Mouse (Mus musculus) hindlimb bud, embryonic 11.5 days (tissue): ENCODE data around the gene Rasgef1b.

Experiments
- DNase-seq: peaks from one replicate; pipeline ENCODE4 v3.0.0-alpha.2; 2012; ENCODE audit warnings: low read depth, low spot score; ENCODE audit errors: extremely low spot score

Gene Rasgef1b

GRCm38 (mm10) chr5:99470613-99471012, 258.3 kb downstream of the Rasgef1b start:
- DNase-seq: no peak

DNA sequence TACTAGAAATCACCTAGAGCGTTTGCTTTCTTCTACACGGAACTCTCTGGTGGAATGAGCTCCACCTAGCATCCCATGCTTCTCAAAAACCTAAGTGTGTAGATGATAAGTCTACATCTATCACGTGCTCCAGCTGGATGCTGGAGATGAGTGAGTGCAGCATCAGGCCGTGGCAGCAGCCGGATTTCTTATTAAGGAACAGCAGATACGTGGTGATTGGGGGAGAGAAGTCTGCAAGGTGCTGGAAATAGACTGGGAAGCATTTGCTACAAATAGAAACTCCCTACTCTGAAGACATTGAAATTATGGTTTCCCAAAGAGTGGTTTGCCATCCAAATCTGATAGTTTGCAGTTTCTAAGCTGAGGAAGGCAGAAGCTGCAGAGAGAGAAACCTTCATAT, 269.9 kb downstream of the Rasgef1b start:
- no peak for DNase-seq

- DNase-seq: no peak
These were observed 271.6 kb downstream of the Rasgef1b start for GRCm38 (mm10) chr5:99457291-99457690.

GRCm38 (mm10) chr5:99451939-99452338, 276.9 kb downstream of the Rasgef1b start:
- no peak for DNase-seq

GRCm38 (mm10) chr5:99451416-99451815, 277.4 kb downstream of the Rasgef1b start:
- no peak for DNase-seq

- DNase-seq: no peak
These were observed 277.9 kb downstream of the Rasgef1b start for GRCm38 (mm10) chr5:99450994-99451393.

DNA sequence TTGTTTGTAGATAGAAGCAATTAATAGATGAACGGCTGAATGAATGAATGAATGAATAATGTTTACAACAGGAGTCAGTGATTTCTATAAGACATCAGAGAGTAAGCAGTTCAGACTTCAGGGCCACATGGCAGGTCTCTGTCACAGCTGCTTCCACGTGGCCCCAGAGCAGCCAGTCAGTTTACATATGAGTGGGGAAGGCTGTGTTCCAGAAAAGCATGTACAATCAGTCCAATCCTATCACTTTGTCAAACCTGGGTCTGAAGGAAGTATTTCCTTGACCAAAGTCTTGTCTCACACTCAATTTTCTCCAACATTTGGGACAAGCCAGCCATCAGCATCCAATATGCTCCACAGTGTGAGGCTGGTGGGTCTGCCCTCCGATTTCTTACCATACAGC, 278.4 kb downstream of the Rasgef1b start:
- no peak for DNase-seq

GRCm38 (mm10) chr5:99447481-99447880, 281.4 kb downstream of the Rasgef1b start:
- DNase-seq: no peak

GRCm38 (mm10) chr5:99445242-99445641, 283.6 kb downstream of the Rasgef1b start:
- DNase-seq: no peak

GRCm38 (mm10) chr5:99444777-99445176, 284.1 kb downstream of the Rasgef1b start:
- DNase-seq: no peak

DNA sequence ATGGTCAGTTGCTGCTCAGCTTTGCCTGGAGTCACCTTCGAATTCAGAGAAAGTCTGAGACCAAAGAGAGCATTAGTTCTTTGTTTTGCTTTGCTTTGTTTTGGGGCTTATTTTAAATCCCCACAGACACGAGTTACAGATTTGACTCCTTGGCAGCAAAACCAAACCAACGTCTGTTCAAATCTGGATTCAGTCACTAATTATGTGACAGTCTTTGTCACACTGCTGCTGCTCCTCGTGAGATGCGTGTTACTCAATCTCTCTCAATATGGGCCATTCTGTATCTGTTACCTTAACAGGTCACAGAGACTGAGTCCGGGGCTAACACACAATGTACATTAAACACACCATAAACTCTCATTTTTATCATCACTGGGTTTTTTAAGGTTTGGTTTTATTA, 288.8 kb downstream of the Rasgef1b start:
- no peak for DNase-seq

- DNase-seq: no peak
These were observed 290.3 kb downstream of the Rasgef1b start for GRCm38 (mm10) chr5:99438526-99438925.

DNA sequence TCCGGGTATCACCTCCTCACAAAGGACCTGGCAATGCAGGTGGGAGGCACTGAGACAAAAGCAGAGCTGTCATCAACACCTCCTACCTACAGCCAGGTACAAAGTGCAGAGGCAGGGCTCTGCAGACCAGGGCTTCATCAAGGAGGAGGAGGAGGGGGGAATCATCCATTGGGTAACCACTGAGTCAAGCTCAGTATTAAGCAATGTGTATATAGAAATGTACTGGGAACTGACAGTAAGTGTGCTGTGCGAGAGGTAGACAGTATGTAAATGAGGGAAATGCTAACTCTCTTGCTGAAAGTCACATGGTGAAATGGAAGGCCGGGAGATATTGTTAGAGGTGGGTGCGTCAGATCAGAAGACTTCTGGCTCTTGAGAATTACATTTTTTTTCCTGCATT, 294.6 kb downstream of the Rasgef1b start:
- DNase-seq: no peak

- no peak for DNase-seq
These were observed 296.4 kb downstream of the Rasgef1b start for GRCm38 (mm10) chr5:99432471-99432870.

GRCm38 (mm10) chr5:99429273-99429672, 299.6 kb downstream of the Rasgef1b start:
- no peak for DNase-seq

GRCm38 (mm10) chr5:99428648-99429047, 300.2 kb downstream of the Rasgef1b start:
- no peak for DNase-seq

GRCm38 (mm10) chr5:99423271-99423670, 305.6 kb downstream of the Rasgef1b start:
- no peak for DNase-seq

DNA sequence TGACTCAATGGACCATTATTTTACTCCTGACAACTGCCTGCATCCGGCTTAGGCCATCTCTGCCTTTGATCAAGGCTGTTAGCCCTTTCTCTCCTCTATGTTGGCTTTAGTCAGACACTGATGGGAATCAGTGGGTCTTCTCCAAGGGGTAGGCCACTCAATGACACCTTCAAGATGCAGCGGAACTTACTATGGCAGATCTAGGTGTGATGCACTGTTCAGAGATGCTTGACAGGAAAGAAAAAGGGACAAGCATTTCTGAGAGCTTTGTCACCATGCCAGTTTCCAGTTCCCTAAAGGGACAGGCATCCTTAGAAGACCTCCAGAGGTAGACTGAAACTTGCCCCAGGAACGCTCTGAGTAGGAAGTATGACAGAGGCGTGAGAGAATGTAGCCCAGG, 306.0 kb downstream of the Rasgef1b start:
- no peak for DNase-seq

DNA sequence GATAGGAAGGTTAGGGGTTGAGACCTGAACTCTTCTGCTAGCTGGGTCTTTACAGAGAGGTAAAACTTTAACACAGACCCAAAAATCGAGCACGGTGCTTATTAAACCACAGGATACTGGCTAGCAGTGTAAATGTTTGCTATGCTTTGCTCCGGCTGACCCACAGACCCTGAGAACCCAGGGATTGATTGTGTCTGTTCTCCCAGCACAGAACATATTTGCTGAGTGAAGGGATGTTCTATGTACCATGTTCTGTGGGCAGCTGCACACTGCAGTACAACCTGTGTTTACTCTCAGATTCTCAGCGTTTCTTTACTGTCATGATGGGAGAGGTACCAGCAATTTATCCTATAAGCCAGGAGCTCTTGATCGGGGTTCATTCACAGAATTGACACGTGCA, 306.8 kb downstream of the Rasgef1b start:
- DNase-seq: no peak

DNA sequence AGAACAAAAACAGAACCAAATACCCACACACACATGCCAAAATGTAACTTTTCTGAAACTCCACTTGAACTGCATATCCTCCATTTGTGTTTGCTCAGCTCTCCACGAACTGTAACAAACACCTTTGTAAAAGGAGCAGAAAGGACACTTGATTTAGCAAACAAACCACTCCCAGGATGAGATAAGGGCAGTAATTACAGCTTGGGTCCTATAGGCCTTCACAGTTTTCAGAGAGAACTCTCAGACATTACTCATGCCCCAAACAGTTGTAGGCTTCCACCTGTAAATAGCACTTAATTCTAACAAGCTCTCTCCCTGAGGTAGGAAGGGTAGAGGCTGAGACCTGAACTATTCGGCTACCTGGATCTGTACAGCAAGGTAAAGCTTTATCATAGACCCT, 309.0 kb downstream of the Rasgef1b start:
- DNase-seq: no peak

DNA sequence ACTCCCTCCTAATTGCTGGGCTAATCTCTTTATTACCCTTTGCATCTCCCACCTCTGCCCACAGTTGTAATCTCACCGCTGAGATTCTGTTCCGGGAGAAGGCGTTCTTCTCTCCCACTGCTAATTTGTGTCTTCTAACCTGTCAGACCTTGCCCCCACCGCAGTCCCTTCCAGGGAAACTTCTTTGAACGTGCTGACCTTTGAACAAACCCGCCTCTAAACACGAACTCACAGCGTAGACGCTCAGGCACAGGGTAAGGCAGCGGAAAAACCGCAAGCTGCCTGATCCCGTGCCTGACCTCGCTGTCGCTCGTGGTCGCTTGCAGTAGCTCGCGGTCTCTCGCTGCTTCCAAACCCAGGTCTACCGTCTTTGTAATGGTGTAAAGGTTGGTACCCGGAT, 312.0 kb downstream of the Rasgef1b start:
- DNase-seq: no peak

- no peak for DNase-seq
These were observed 313.2 kb downstream of the Rasgef1b start for GRCm38 (mm10) chr5:99415676-99416075.

DNA sequence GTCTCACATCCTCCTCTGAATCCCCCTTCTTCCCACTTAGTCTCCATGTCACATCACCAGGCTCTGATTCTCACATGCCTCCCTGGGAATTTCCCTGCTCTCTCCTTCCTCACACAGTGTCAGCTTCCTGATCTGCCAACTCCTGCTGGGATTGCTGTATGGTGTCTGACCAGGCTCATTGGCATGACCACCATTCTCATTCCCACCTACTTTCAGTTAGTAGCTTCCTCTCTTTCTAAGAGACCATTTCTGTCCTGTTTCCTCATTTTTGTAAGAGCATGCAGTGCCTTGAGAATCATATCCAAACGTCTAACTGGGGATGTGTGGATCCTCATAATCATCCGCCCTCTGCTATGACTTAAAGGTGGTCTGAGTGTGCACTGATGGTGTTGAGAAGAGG, 313.8 kb downstream of the Rasgef1b start:
- no peak for DNase-seq

DNA sequence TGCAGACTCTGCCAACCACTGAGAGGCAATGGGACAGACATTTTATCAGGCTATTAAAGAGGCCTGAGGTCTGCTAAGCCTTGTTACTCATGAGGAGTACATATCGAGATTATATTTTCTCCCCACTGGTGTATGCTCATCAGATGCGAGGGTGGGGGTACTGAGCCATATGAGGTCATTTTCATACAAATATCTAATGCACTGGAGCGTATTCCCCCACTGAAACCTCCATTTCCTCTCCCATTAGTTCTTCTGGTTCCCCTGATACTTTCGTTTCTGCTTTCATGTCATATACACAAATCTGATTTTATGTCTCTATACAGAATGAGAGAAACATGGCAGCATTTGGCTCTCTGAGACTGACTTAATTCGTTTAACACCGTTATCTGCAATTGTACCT, 314.6 kb downstream of the Rasgef1b start:
- DNase-seq: no peak
